Mouse (Mus musculus) natural killer cell, adult 2 months (primary cell): ENCODE results near the gene Slc35f3.
A peak's percentile ranks its signal among the peaks of the same experiment; 100 is the strongest.

ENCODE experiments used
- DNase-seq, 2 experiments: peaks; one replicate each; pipeline ENCODE4 v3.0.0; 2022; ENCODE audit warnings: low spot score in 2 of 2

Slc35f3 gene

GRCm38 (mm10) chr8:126298296-126299093, at the start of gene Slc35f3:
Gene Slc35f3, plus strand, starts transcription at chr8:126298558.
- no peak for DNase-seq

- no peak for DNase-seq
Observed at GRCm38 (mm10) chr8:126250486-126250885, 47.9 kb upstream of the Slc35f3 start.

GRCm38 (mm10) chr8:126256585-126257391, 41.6 kb upstream of the Slc35f3 start:
- DNase-seq, result no peak

GRCm38 (mm10) chr8:126257392-126257681, 41.0 kb upstream of the Slc35f3 start:
- DNase-seq, result no peak

GRCm38 (mm10) chr8:126258175-126258781, 40.1 kb upstream of the Slc35f3 start:
- DNase-seq, result peak; percentile 1 to 56

- no peak for DNase-seq
Observed at GRCm38 (mm10) chr8:126265186-126265585, 33.2 kb upstream of the Slc35f3 start.

GRCm38 (mm10) chr8:126267118-126267517, 31.2 kb upstream of the Slc35f3 start:
- DNase-seq, result no peak

GRCm38 (mm10) chr8:126269733-126270132, 28.6 kb upstream of the Slc35f3 start:
- DNase-seq, result no peak

GRCm38 (mm10) chr8:126272445-126272844, 25.9 kb upstream of the Slc35f3 start:
- DNase-seq, result no peak

GRCm38 (mm10) chr8:126273066-126273465, 25.3 kb upstream of the Slc35f3 start:
- no peak for DNase-seq

- no peak for DNase-seq
Observed at GRCm38 (mm10) chr8:126274866-126275360, 23.4 kb upstream of the Slc35f3 start.

- DNase-seq, result no peak
Observed at GRCm38 (mm10) chr8:126275886-126276285, 22.5 kb upstream of the Slc35f3 start.

- DNase-seq, result no peak
Observed at GRCm38 (mm10) chr8:126291951-126292350, 6.4 kb upstream of the Slc35f3 start.

- no peak for DNase-seq
Observed at GRCm38 (mm10) chr8:126297284-126297845, 993 bp upstream of the Slc35f3 start.

GRCm38 (mm10) chr8:126299333-126299732, 975 bp downstream of the Slc35f3 start:
- no peak for DNase-seq

- DNase-seq, result no peak
Observed at GRCm38 (mm10) chr8:126300350-126300749, 2.0 kb downstream of the Slc35f3 start.

- DNase-seq, result no peak
Observed at GRCm38 (mm10) chr8:126301580-126301979, 3.2 kb downstream of the Slc35f3 start.

- no peak for DNase-seq
Observed at GRCm38 (mm10) chr8:126307164-126307563, 8.8 kb downstream of the Slc35f3 start.

- DNase-seq, result no peak
Observed at GRCm38 (mm10) chr8:126309015-126309414, 10.7 kb downstream of the Slc35f3 start.

GRCm38 (mm10) chr8:126324931-126325330, 26.6 kb downstream of the Slc35f3 start:
- DNase-seq, result no peak

- no peak for DNase-seq
Observed at GRCm38 (mm10) chr8:126326136-126326535, 27.8 kb downstream of the Slc35f3 start.

- no peak for DNase-seq
Observed at GRCm38 (mm10) chr8:126326731-126327130, 28.4 kb downstream of the Slc35f3 start.
